ENCODE assay signal across 17 mouse cellular contexts in genomic region chr2:150808812-150809211, GRCm38 (mm10). TPM values are rescaled to one million over a fixed set of nuclear protein-coding genes. Genes with fewer than 3 reads are reported as not detected.
DNase-seq lines count a peak whose midpoint lies in the region; ATAC-seq and TF ChIP-seq lines count a peak whose summit lies in the region.
"Had no signal": no experiment of that assay in that cellular context is flagged by ENCODE, and none has a peak within 500 bp of the region (broad histone marks: within the 10 kb centered on the region; RNA-seq: fewer than 3 reads in every experiment).

No protein-coding gene starts in this region.

- peaks cover 9% of the 10 kb centered on the region; the same call in 1 of the 2 replicates for H3K36me3 ChIP-seq in forebrain, embryonic 16.5 days (ENCODE audit: control insufficient read depth, insufficient read depth)
- H3K36me3 ChIP-seq in forebrain, embryonic 13.5 days (ENCODE audit: poor library complexity, severe bottlenecking), result peaks cover 98% of the 10 kb centered on the region
- peaks cover 69% of the 10 kb centered on the region for H3K36me3 ChIP-seq in hindbrain, embryonic 15.5 days
- H3K36me3 ChIP-seq in hindbrain, embryonic 11.5 days (ENCODE audit: control insufficient read depth, insufficient read depth, low read length), result no peaks in the 10 kb centered on the region
- peaks cover 76% of the 10 kb centered on the region for H3K36me3 ChIP-seq in midbrain, postnatal 0 days (ENCODE audit: insufficient read depth, low read length)
- H3K36me3 ChIP-seq in midbrain, embryonic 13.5 days, result peaks cover 74% of the 10 kb centered on the region
- peaks cover 80% of the 10 kb centered on the region for H3K36me3 ChIP-seq in neural tube, embryonic 15.5 days
- peaks cover 97% of the 10 kb centered on the region for H3K36me3 ChIP-seq in heart, embryonic 12.5 days

- H3K27me3 ChIP-seq in forebrain, embryonic 16.5 days (replicated peaks; ENCODE audit: control insufficient read depth, insufficient read depth, low read length), result no peaks in the 10 kb centered on the region
- no peaks in the 10 kb centered on the region for H3K27me3 ChIP-seq in forebrain, embryonic 13.5 days
- no peaks in the 10 kb centered on the region for H3K27me3 ChIP-seq in hindbrain, embryonic 15.5 days
- H3K27me3 ChIP-seq in hindbrain, embryonic 11.5 days (ENCODE audit: control insufficient read depth, insufficient read depth, low read length), result no peaks in the 10 kb centered on the region
- H3K27me3 ChIP-seq in midbrain, postnatal 0 days (ENCODE audit: insufficient read depth, low read length), result no peaks in the 10 kb centered on the region
- no peaks in the 10 kb centered on the region for H3K27me3 ChIP-seq in midbrain, embryonic 13.5 days
- no peaks in the 10 kb centered on the region for H3K27me3 ChIP-seq in neural tube, embryonic 15.5 days (replicated peaks)
- H3K27me3 ChIP-seq in heart, embryonic 12.5 days (replicated peaks), result no peaks in the 10 kb centered on the region
- H3K27me3 ChIP-seq: embryonic facial prominence, embryonic 13.5 days had no signal

- no peak overlapping the region for H3K9ac ChIP-seq in forebrain, embryonic 16.5 days (replicated peaks; ENCODE audit: low read depth, low read length)
- H3K9ac ChIP-seq in forebrain, embryonic 13.5 days, result no peak overlapping the region
- H3K9ac ChIP-seq in hindbrain, embryonic 15.5 days, result no peak overlapping the region
- H3K9ac ChIP-seq in hindbrain, embryonic 11.5 days (ENCODE audit: low read depth, low read length), result no peak overlapping the region
- no peak overlapping the region for H3K9ac ChIP-seq in midbrain, postnatal 0 days (replicated peaks; ENCODE audit: low read length, poor library complexity, severe bottlenecking)
- H3K9ac ChIP-seq in midbrain, embryonic 13.5 days (replicated peaks), result no peak overlapping the region
- H3K9ac ChIP-seq in neural tube, embryonic 15.5 days (replicated peaks), result no peak overlapping the region
- no peak overlapping the region for H3K9ac ChIP-seq in heart, embryonic 12.5 days
- H3K9ac ChIP-seq: embryonic facial prominence, embryonic 13.5 days had no signal

- no peak for TF ChIP-seq CTCF in midbrain, postnatal 0 days (IDR thresholded peaks at IDR 0.05)

- H3K4me2 ChIP-seq in forebrain, embryonic 16.5 days (ENCODE audit: low read length), result no peak overlapping the region
- H3K4me2 ChIP-seq in forebrain, embryonic 13.5 days, result no peak overlapping the region
- no peak overlapping the region for H3K4me2 ChIP-seq in hindbrain, embryonic 15.5 days
- no peak overlapping the region for H3K4me2 ChIP-seq in hindbrain, embryonic 11.5 days (replicated peaks; ENCODE audit: low read depth, low read length)
- H3K4me2 ChIP-seq in midbrain, postnatal 0 days (ENCODE audit: low read depth, low read length, poor library complexity, severe bottlenecking), result no peak overlapping the region
- H3K4me2 ChIP-seq in midbrain, embryonic 13.5 days (replicated peaks), result no peak overlapping the region
- H3K4me2 ChIP-seq in neural tube, embryonic 15.5 days, result no peak overlapping the region
- no peak overlapping the region for H3K4me2 ChIP-seq in heart, embryonic 12.5 days
- H3K4me2 ChIP-seq: embryonic facial prominence, embryonic 13.5 days had no signal

- WGBS in forebrain, embryonic 16.5 days, result 83% methylated on average over 6 of the region's 6 CpGs
- WGBS in forebrain, embryonic 13.5 days, result 93% methylated on average over 6 of the region's 6 CpGs
- whole genome bisulfite sequencing in hindbrain, embryonic 15.5 days, result 79% methylated on average over 6 of the region's 6 CpGs
- WGBS in hindbrain, embryonic 11.5 days, result 94% methylated on average over 6 of the region's 6 CpGs
- WGBS in midbrain, postnatal 0 days, result 82% methylated on average over 6 of the region's 6 CpGs
- 93% methylated on average over 6 of the region's 6 CpGs for WGBS in midbrain, embryonic 13.5 days
- WGBS in neural tube, embryonic 15.5 days, result 83% methylated on average over 6 of the region's 6 CpGs
- 89% methylated on average over 6 of the region's 6 CpGs for WGBS in heart, embryonic 12.5 days

- no peak overlapping the region for H3K27ac ChIP-seq in forebrain, embryonic 16.5 days (ENCODE audit: low read length)
- no peak overlapping the region for H3K27ac ChIP-seq in forebrain, embryonic 13.5 days
- peak overlapping the region; percentile 31; the same call in 1 of the 2 replicates for H3K27ac ChIP-seq in hindbrain, embryonic 15.5 days (replicated peaks)
- no peak overlapping the region for H3K27ac ChIP-seq in hindbrain, embryonic 11.5 days (ENCODE audit: low read depth, low read length)
- peak overlapping the region; percentile 38; the same call in 1 of the 2 replicates for H3K27ac ChIP-seq in midbrain, postnatal 0 days (ENCODE audit: low read depth, low read length)
- H3K27ac ChIP-seq in midbrain, embryonic 13.5 days, result no peak overlapping the region
- H3K27ac ChIP-seq in neural tube, embryonic 15.5 days (replicated peaks), result peak overlapping the region; percentile 28; the same call in 1 of the 2 replicates
- no peak overlapping the region for H3K27ac ChIP-seq in heart, embryonic 12.5 days (ENCODE audit: poor library complexity, severe bottlenecking)
- H3K27ac ChIP-seq: embryonic facial prominence, embryonic 13.5 days had no signal

- H3K4me1 ChIP-seq in forebrain, embryonic 16.5 days (replicated peaks; ENCODE audit: control insufficient read depth, insufficient read depth, low read length), result no peaks in the 10 kb centered on the region
- H3K4me1 ChIP-seq in forebrain, embryonic 13.5 days, result no peaks in the 10 kb centered on the region
- H3K4me1 ChIP-seq in hindbrain, embryonic 15.5 days (replicated peaks), result no peaks in the 10 kb centered on the region
- no peaks in the 10 kb centered on the region for H3K4me1 ChIP-seq in hindbrain, embryonic 11.5 days (replicated peaks; ENCODE audit: control insufficient read depth, insufficient read depth, low read length)
- H3K4me1 ChIP-seq in midbrain, postnatal 0 days (ENCODE audit: insufficient read depth, low read length), result no peaks in the 10 kb centered on the region
- H3K4me1 ChIP-seq in midbrain, embryonic 13.5 days (replicated peaks), result no peaks in the 10 kb centered on the region
- H3K4me1 ChIP-seq in neural tube, embryonic 15.5 days, result no peaks in the 10 kb centered on the region
- H3K4me1 ChIP-seq in heart, embryonic 12.5 days (replicated peaks), result no peaks in the 10 kb centered on the region
- H3K4me1 ChIP-seq: embryonic facial prominence, embryonic 13.5 days had no signal

- DNase-seq in hindbrain, embryonic 11.5 days (ENCODE audit: low spot score), result no peak
- DNase-seq in midbrain, postnatal 0 days (ENCODE audit: low spot score), result peak; percentile 41
- DNase-seq: cerebellum, adult 18-20 months; cerebellum, postnatal 36 days; gastrocnemius, postnatal 36 days; heart, adult 11 months; heart, postnatal 10 days; heart, postnatal 4 days had no signal

- H3K4me3 ChIP-seq in forebrain, embryonic 16.5 days (replicated peaks; ENCODE audit: low read length), result no peak overlapping the region
- H3K4me3 ChIP-seq in forebrain, embryonic 13.5 days, result no peak overlapping the region
- H3K4me3 ChIP-seq in hindbrain, embryonic 15.5 days, result no peak overlapping the region
- no peak overlapping the region for H3K4me3 ChIP-seq in hindbrain, embryonic 11.5 days (ENCODE audit: low read depth, low read length)
- H3K4me3 ChIP-seq in midbrain, postnatal 0 days (ENCODE audit: low read depth, low read length), result no peak overlapping the region
- no peak overlapping the region for H3K4me3 ChIP-seq in midbrain, embryonic 13.5 days (replicated peaks)
- no peak overlapping the region for H3K4me3 ChIP-seq in neural tube, embryonic 15.5 days (replicated peaks)
- H3K4me3 ChIP-seq in heart, embryonic 12.5 days, result no peak overlapping the region
- H3K4me3 ChIP-seq: embryonic facial prominence, embryonic 13.5 days had no signal

- no peaks in the 10 kb centered on the region for H3K9me3 ChIP-seq in forebrain, embryonic 16.5 days (ENCODE audit: control insufficient read depth, low read length)
- H3K9me3 ChIP-seq in forebrain, embryonic 13.5 days (replicated peaks), result no peaks in the 10 kb centered on the region
- no peaks in the 10 kb centered on the region for H3K9me3 ChIP-seq in hindbrain, embryonic 15.5 days
- no peaks in the 10 kb centered on the region for H3K9me3 ChIP-seq in hindbrain, embryonic 11.5 days (ENCODE audit: control insufficient read depth, low read length)
- no peaks in the 10 kb centered on the region for H3K9me3 ChIP-seq in midbrain, postnatal 0 days (ENCODE audit: low read length)
- no peaks in the 10 kb centered on the region for H3K9me3 ChIP-seq in midbrain, embryonic 13.5 days
- no peaks in the 10 kb centered on the region for H3K9me3 ChIP-seq in neural tube, embryonic 15.5 days (replicated peaks)
- H3K9me3 ChIP-seq in heart, embryonic 12.5 days (replicated peaks), result no peaks in the 10 kb centered on the region
- H3K9me3 ChIP-seq: embryonic facial prominence, embryonic 13.5 days had no signal

- 0 out of 2 replicates have a peak, but pooled peaks have one; percentile 19 for ATAC-seq in forebrain, embryonic 16.5 days
- no peak for ATAC-seq in forebrain, embryonic 13.5 days
- peak; percentile 59; the same call in 1 of the 2 replicates for ATAC-seq in hindbrain, embryonic 15.5 days (ENCODE audit: low FRiP score, low read depth)
- no peak for ATAC-seq in hindbrain, embryonic 11.5 days (ENCODE audit: low FRiP score)
- ATAC-seq in midbrain, postnatal 0 days (ENCODE audit: low FRiP score), result peak; percentile 52; the same call in 1 of the 2 replicates
- ATAC-seq in midbrain, embryonic 13.5 days, result no peak
- ATAC-seq in neural tube, embryonic 15.5 days (ENCODE audit: low FRiP score), result peak; percentile 53
- ATAC-seq in heart, embryonic 12.5 days (ENCODE audit: insufficient number of reproducible peaks, low FRiP score), result no peak
- ATAC-seq: inflammation-experienced regulatory T-cells, adult 6 months; intestine, postnatal 0 days had no signal

RNA-seq across cellular contexts. Expression of gene Pygb, which starts 22.3 kb away (rescaled TPM):
- 102 and 110 TPM in 2 replicates for polyA plus RNA-seq in forebrain, embryonic 16.5 days (2015; fragmentation: Nextera tagmentation; extraction: Ambion mirVana)
- polyA plus RNA-seq in forebrain, embryonic 13.5 days (2015; fragmentation: Nextera tagmentation; extraction: Ambion mirVana), result 81.0 and 84.5 TPM in 2 replicates
- 135 and 149 TPM in 2 replicates for polyA plus RNA-seq in hindbrain, embryonic 15.5 days (2015; fragmentation: Nextera tagmentation; extraction: Ambion mirVana)
- polyA plus RNA-seq in hindbrain, embryonic 11.5 days (2014; fragmentation: Nextera tagmentation; extraction: Ambion mirVana), result 29.8 and 35.3 TPM in 2 replicates
- 228 and 281 TPM in 2 replicates for total RNA-seq in midbrain, postnatal 0 days (2014; rRNA removed)
- polyA plus RNA-seq in midbrain, postnatal 0 days (2015; fragmentation: Nextera tagmentation; extraction: Ambion mirVana), result 124 and 136 TPM in 2 replicates
- polyA plus RNA-seq in midbrain, embryonic 13.5 days (2015; fragmentation: Nextera tagmentation; extraction: Ambion mirVana), result 66.0 and 72.5 TPM in 2 replicates
- polyA plus RNA-seq in neural tube, embryonic 15.5 days (2015; fragmentation: Nextera tagmentation; extraction: Ambion mirVana), result 153 and 158 TPM in 2 replicates
- 212 and 213 TPM in 2 replicates for polyA plus RNA-seq in heart, embryonic 12.5 days (2016; fragmentation: Nextera tagmentation; extraction: Ambion mirVana)

RNA-seq across cellular contexts. Expression of gene Entpd6, which starts 60.0 kb away (rescaled TPM):
- polyA plus RNA-seq in forebrain, embryonic 16.5 days (2015; fragmentation: Nextera tagmentation; extraction: Ambion mirVana), result 51.4 and 62.3 TPM in 2 replicates
- polyA plus RNA-seq in forebrain, embryonic 13.5 days (2015; fragmentation: Nextera tagmentation; extraction: Ambion mirVana), result 30.9 and 37.3 TPM in 2 replicates
- 71.6 and 76.3 TPM in 2 replicates for polyA plus RNA-seq in hindbrain, embryonic 15.5 days (2015; fragmentation: Nextera tagmentation; extraction: Ambion mirVana)
- 24.2 and 25.6 TPM in 2 replicates for polyA plus RNA-seq in hindbrain, embryonic 11.5 days (2014; fragmentation: Nextera tagmentation; extraction: Ambion mirVana)
- total RNA-seq in midbrain, postnatal 0 days (2014; rRNA removed), result 101 and 103 TPM in 2 replicates
- 85.0 and 91.0 TPM in 2 replicates for polyA plus RNA-seq in midbrain, postnatal 0 days (2015; fragmentation: Nextera tagmentation; extraction: Ambion mirVana)
- 43.0 and 47.6 TPM in 2 replicates for polyA plus RNA-seq in midbrain, embryonic 13.5 days (2015; fragmentation: Nextera tagmentation; extraction: Ambion mirVana)
- polyA plus RNA-seq in neural tube, embryonic 15.5 days (2015; fragmentation: Nextera tagmentation; extraction: Ambion mirVana), result 72.6 and 78.2 TPM in 2 replicates
- 21.1 and 21.2 TPM in 2 replicates for polyA plus RNA-seq in heart, embryonic 12.5 days (2016; fragmentation: Nextera tagmentation; extraction: Ambion mirVana)

Comparison
In these comparisons a context has a peak if more than half of its experiments do, and no peak if none do; other contexts are left out.
1. ATAC-seq: peak in forebrain, embryonic 16.5 days (single experiment), hindbrain, embryonic 15.5 days (single experiment), midbrain, postnatal 0 days (single experiment) and neural tube, embryonic 15.5 days (single experiment); none in forebrain, embryonic 13.5 days (single experiment), hindbrain, embryonic 11.5 days (single experiment), midbrain, embryonic 13.5 days (single experiment) and heart, embryonic 12.5 days (single experiment).
2. H3K27ac ChIP-seq: peak in hindbrain, embryonic 15.5 days (single experiment), midbrain, postnatal 0 days (single experiment) and neural tube, embryonic 15.5 days (single experiment); none in forebrain, embryonic 16.5 days (single experiment), forebrain, embryonic 13.5 days (single experiment), hindbrain, embryonic 11.5 days (single experiment), midbrain, embryonic 13.5 days (single experiment) and heart, embryonic 12.5 days (single experiment).